Mouse (Mus musculus): ENCODE results near the gene Wdr53. TPM values are rescaled to one million over a fixed set of nuclear protein-coding genes. Genes with fewer than 3 reads are reported as not detected.

Wdr53 gene
- polyA plus RNA-seq (2012; rRNA removed), result 8.9 and 9.0 TPM in 2 replicates

DNA sequence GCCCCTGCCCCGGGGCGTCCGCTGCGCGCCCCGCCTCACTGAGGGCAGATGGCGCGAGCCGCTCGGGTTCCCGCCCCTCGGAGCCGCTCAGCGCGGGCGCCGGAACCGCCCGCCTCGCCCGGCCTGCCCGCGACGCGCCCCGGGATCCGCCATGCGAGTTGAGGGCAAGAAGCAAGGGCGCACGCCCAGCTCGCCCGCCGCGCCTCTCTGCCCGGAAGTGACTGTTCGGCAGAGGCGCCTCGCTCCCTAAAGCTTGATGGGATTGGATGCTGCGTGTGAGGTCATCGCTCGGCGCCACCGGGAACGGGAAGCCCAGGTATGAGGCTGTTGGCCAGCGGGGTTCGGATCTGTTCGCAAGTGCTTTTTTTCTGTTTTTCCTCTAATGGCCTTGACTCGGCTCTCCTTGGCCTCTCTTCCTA lies at the start of gene Wdr53, which contains the start of gene Fbxo45:
TSS of gene Wdr53 (plus strand) at position 276 of the 419 bp plus-strand sequence.
TSS of gene Fbxo45 (minus strand) at position 207 of the 419 bp plus-strand sequence.

DNA sequence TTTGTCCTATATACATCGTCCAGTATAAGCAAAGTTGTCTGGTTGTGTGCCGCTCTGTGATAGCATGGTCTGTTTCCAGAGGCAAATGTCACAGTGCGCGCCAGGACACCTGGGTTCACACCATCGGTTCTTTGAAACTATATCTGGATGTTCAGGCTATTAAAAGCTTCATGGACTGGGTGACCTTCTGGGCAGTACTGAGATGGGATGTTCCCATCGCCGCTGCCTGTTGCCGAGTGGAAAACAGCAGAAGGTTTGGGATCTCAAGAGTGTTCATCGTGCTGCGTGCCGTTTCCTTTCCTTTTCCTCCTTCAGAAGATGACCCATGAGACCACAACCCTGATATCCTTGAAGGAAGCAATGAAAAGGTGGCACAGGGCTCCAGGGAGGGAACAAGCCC lies 24.3 kb downstream of the Wdr53 start, which contains the start of gene Smco1:
TSS of gene Smco1 (plus strand) at position 178 of the 400 bp plus-strand sequence.

DNA sequence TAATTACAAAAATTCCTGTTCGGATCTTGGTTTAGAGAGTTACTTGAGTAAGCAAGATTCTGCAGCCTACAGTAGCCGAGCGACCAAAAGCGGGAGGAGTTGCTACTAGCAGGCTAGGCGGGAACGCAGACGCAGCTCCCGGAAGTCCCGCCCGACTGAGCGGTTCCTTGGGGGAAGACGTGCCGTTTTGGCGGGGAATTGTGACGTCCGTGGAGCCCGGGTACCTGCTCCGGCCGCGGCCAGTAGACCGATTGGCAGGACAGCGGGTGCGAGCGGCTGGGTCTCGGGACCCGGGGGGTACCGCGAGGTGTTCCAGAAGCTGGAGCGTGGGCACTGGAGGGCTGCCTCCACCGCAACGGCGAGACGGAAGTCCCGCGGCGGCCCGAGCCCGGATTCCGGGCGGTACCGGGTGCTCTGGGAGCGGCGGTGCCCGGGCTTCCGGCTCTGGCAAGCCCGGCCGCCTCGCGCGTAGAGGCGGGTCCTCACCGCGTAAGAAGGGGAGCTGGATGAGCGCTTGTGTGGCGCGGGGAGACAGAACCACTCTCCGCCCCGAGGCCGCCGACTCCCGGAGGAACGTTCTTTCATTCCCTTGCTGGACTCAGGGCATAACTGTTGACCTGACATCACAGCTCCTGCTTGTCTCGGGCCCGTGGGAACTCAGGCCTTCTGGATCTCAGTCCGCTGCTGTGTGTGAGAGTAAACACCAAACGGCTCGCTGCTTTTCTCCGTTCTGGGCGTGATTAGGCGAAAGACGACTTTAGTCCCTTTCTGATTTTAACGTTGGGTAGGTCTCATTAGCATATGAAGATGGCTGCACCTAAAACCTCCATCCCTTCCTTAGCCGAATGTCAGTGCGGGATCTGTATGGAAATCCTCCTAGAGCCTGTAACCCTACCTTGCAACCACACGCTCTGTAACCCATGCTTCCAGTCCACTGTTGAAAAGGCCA lies 30.6 kb downstream of the Wdr53 start, which contains the start of gene Rnf168:
TSS of gene Rnf168 (plus strand) at position 152 of the 949 bp plus-strand sequence.

Other genes with a start within 250 kb of the Wdr53 start
- 4.5 and 5.6 TPM in 2 replicates for gene Senp5, start 243.9 kb upstream of the Wdr53 start, polyA plus RNA-seq (2012; rRNA removed)
- gene Pak2, start 167.9 kb upstream of the Wdr53 start, polyA plus RNA-seq (2012; rRNA removed), result 6.7 and 8.3 TPM in 2 replicates
- gene Pigx, start 147.5 kb upstream of the Wdr53 start, polyA plus RNA-seq (2012; rRNA removed), result 13.0 and 14.9 TPM in 2 replicates
- gene Cep19, start 147.4 kb upstream of the Wdr53 start, polyA plus RNA-seq (2012; rRNA removed), result 2.6 and 2.7 TPM in 2 replicates
- gene Nrros, start 81.6 kb upstream of the Wdr53 start, polyA plus RNA-seq (2012; rRNA removed), result 9.5 and 13.9 TPM in 2 replicates
- gene Bex6, start 67.4 kb upstream of the Wdr53 start, polyA plus RNA-seq (2012; rRNA removed), result 0.89 and 1.1 TPM in 2 replicates
- gene Fbxo45, start 69 bp upstream of the Wdr53 start, polyA plus RNA-seq (2012; rRNA removed), result 4.2 and 5.1 TPM in 2 replicates
- not detected in 2 replicates for gene Smco1, start 24.2 kb downstream of the Wdr53 start, polyA plus RNA-seq (2012; rRNA removed)
- 6.9 and 7.9 TPM in 2 replicates for gene Rnf168, start 30.2 kb downstream of the Wdr53 start, polyA plus RNA-seq (2012; rRNA removed)
- 5.0 and 5.1 TPM in 2 replicates for gene Ubxn7, start 85.0 kb downstream of the Wdr53 start, polyA plus RNA-seq (2012; rRNA removed)
- gene Tm4sf19, start 153.3 kb downstream of the Wdr53 start, polyA plus RNA-seq (2012; rRNA removed), result 0.05 and 0.06 TPM in 2 replicates
- 3.0 and 3.1 TPM in 2 replicates for gene Tctex1d2, start 172.5 kb downstream of the Wdr53 start, polyA plus RNA-seq (2012; rRNA removed)
- 15.8 and 17.9 TPM in 2 replicates for gene Pcyt1a, start 183.7 kb downstream of the Wdr53 start, polyA plus RNA-seq (2012; rRNA removed)
- 0.14 and 0.17 TPM in 2 replicates for gene Slc51a, start 240.7 kb downstream of the Wdr53 start, polyA plus RNA-seq (2012; rRNA removed)
- 0.01 TPM in 1 of 2 replicates, not detected in the other for gene Zdhhc19, start 249.0 kb downstream of the Wdr53 start, polyA plus RNA-seq (2012; rRNA removed)

All from liver, embryonic 14 days (tissue).